Mouse (Mus musculus): ENCODE data around the gene Gm26620. TPM values are rescaled to one million over a fixed set of nuclear protein-coding genes. Genes with fewer than 3 reads are reported as not detected.

The Gm26620 gene
- under 1 TPM in 1 of 3 experiments, not detected in 2; 0.53 TPM for polyA plus RNA-seq (2017; shearing (Covaris generic))

DNA sequence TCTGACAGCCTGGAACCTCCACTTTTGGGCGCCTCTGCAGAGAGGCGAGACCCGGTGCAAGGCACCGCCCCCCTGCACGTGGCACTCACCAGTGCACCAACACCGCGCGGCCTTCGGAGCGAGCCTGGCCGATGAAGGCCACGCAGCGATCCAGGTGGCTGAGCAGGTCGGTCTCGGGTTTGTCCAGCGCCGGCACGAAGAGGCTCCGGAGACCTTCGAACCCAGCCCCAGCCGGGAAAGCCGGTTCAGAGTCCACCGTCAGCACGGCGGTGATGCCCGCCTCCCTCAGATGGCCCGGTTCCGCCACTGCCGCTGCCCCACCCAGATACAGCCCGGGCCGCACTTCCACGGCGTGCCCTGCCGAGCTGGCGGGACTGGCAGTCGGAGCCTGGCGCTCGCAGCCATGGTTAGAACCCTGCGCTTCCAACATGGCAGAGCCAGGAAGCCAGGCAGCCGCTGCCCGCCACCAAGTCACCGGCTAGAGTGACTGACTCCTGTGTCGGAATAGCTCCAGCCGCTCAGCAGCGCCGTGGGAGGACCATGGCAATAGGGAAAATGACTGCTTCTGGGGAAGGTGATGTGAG lies at the start of gene Gm26620, which contains the start of gene Dusp12:
TSS of gene Gm26620 (plus strand) at position 88 of the 584 bp plus-strand sequence.
TSS of gene Dusp12 (minus strand) at position 563 of the 584 bp plus-strand sequence.
- ATAC-seq: peak; percentile 97

DNA sequence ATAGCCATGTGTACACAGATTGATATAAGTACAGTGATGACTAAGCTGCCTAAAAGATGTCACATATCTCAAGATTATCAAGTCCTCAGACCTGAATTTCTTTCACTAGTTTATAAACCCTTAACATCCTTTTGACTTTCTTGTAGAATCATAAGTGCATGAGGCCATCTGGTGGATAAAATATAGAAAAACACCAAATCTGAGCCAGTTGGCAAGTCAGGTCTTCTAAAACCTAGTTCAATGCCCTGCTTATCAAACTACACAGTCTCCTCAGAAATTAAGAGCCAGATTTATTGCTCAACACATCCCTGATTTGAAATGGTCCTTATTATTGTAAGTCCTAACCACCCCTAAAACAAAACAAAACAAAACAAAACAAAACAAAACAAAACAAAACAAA lies 45.2 kb upstream of the Gm26620 start:
- peak; percentile 48 for ATAC-seq

DNA sequence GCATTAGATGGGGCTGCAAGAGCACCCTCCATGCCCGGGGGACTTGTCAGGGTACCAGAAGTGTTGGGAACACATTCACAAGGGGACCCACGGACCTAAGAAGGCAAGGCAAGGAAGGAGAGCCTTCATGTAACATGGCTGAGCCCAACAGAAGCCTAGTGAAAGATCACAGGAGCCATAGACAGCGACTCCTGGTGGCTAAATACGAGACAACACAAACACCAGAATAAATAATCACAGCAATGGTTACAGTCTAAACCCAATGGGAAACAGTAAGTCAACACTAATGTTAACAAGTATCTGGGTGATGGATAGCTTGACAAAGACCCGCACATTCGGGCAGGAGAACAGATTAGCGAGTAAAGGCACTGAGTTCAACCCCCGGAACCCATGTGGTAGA lies 40.5 kb upstream of the Gm26620 start:
- peak; percentile 76 for ATAC-seq

DNA sequence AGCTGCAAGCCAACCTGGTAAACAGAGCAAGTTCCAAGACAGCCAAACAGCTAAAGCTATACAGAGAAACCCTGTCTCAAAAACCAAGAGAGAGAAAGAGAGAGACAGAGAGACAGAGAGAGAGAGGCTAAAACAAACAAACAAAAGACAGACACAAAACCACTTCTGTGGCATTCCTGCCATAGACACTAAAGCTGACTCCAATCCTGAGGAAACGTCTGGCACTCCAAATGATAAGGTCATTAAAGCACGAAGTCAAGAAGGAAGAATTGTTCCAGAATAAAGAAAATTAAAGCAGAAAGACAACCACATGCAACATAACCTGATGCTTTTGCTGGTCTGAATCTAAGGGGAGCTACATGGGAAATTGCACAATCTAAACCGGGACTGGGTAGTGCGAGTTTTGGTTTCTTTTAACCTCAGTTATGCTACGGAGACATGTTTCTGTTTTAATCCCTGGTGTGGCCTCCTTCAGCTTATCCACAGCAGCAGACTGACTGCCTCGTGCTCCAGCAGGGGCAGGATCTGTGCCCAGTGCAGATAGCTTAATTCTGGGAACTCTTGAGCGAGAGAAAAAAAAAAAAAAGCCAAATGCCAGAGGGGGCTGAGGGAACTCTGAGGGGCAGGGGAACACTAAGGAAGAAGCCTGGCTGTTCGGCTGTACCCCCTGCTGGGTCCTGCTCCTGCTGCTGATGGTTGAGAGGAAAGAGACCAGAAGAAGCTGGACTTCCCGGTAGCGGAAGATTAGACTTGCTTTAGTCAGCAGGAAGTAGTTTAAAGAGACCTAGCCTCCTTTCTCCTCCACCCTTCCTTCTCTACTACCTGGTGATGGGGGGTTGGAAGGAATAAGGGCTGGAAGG lies 39.2 kb upstream of the Gm26620 start:
- no peak for ATAC-seq

DNA sequence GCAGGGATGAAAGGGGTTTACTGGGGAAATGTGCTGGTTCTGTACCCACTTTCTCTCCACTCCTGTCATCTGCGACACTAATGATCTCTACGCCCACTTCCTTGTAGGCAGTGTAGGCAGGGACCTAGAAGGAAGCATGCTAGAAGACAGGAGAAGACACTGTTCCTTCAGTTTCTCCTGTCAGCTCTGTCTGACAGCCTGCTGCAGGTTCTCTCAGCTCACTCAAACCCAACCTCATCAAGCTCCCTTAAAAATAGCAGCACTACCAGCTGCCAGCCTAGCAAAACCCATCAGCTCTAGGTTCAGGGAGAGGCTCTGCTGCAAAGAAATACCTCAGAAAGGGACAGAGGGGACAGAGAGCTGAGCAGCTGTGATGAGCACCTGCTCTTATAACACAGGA lies 34.9 kb upstream of the Gm26620 start:
- ATAC-seq: no peak

DNA sequence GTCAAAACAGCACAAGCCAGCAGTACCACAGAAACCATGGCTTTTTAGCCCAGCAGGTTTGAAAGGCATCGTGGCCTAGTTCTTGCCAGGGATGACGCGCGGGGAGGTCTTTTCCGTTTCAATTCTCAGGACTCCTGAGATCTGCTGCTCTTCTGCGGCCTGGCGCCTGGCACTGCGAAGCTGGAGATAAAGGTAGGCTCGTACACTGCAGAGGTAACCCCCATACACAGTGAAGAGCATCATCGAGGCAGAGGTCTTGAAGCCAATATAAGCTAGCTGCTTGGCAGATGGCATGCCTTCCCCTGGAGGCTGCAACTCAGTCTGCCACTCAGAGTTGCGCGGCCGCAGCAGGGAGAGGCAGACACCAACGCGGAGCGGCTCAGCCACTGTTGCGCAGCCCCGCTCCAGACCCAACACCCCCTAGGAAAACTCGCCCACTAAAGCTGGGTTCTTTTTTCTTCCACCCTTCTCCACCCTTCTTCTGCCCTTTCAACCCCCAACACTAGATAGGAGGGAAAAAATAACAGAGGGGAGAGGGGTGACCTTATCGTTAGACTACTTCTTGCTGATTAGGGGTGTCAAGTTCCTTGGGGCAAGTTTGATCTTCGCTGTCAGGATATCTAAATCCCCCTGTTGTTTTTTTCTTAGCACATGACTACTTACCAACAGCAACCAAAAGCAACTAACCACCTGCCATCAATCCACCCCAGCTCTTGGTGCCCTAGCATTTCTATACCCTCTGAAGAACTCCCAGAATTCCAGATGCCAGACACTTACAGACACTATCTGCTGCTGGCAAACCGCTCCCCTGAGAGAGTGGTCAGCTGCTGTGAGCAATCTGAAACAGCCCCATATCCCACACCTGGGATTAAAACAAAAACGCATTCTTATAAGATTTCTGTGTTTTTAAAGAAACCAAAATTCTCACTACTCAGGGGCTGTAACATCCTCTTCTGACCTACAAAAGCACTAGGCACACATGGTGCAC lies 33.9 kb upstream of the Gm26620 start:
- ATAC-seq: no peak

DNA sequence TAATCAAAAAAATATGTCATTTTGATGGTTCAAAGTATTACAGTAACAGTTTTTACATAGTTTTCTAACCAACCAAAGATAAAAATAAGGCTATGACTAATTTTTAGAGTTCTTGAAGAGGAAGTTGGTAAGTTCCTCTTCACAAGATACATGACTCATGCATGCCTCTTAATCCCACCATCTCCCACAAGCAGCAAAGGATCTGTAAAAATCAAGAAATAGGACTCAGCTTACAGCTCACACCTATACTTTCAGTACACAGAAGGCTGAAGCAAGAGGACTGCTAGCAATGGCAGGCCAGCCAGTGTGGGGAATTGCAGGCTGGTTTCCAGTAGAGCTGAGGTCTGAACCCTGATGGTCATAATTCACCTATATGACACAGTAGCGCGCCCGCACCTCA lies 31.3 kb upstream of the Gm26620 start:
- peak; percentile 77 for ATAC-seq

DNA sequence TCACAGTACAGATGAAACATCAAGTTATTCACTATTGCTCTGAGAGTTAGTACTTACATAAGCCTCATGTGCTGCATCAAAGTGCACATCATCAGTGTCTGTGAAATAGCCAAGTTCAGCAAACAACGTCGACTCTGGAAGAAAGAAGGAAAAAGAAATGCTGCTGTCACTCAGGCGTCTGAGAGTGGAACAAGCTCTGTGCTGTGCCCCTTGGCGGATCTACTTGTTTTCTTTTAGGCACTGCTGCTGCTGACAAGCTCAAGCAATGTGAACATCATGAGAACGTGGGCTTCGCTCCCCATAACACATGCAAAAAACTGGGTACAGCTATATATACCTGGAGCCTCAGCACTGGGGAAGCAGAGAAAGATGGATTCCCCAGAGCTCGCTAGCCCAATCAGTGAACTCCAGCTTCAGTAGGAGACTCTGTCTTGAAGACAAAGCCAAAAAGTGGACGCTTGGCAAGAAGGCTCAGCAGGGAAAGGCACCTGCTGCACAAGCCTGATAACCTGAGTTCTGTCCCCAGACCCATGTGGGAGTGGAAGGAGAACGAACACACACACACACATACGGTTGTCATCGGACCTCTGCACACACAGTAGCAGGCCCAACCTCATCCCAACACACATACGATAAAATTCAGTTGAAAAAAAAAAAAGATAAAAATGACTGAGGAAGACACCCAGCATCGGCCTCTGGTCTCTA lies 29.7 kb upstream of the Gm26620 start:
- ATAC-seq: no peak

DNA sequence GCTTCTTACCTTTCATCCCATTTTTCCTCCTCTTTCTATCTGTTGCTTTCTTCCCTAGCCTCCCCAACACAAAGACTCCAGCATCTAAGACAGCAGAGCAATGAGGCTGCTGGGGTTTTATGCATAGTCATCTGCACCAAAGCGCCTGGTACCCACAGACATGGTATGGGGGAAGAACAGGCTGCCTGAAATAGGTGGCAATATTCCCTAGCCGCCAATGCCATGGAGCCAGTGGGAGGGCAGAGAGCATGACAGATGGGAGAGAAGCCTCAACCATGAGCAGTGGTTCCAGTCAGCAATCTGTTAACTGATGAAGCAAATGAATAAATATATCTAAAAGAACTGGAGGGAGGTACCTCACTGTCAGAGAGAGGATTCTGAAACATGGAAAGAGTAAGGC lies 27.5 kb upstream of the Gm26620 start:
- no peak for ATAC-seq

DNA sequence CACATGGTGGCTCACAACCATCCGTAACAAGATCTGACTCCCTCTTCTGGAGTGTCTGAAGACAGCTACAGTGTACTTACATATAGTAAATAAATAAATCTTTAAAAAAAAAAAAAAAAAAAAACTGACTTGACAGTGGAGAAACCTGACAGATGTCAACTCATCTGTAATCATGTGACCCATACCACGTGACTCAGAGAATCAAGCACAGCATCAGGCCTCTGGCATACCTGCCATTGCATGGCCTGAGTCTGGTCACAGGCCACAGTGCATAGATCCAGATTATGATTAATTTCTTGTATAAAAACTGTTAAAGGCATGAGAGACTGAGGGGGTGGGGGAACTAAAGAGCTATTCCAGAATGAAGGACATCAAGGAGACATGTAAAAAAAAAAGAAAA lies 26.0 kb upstream of the Gm26620 start:
- no peak for ATAC-seq

DNA sequence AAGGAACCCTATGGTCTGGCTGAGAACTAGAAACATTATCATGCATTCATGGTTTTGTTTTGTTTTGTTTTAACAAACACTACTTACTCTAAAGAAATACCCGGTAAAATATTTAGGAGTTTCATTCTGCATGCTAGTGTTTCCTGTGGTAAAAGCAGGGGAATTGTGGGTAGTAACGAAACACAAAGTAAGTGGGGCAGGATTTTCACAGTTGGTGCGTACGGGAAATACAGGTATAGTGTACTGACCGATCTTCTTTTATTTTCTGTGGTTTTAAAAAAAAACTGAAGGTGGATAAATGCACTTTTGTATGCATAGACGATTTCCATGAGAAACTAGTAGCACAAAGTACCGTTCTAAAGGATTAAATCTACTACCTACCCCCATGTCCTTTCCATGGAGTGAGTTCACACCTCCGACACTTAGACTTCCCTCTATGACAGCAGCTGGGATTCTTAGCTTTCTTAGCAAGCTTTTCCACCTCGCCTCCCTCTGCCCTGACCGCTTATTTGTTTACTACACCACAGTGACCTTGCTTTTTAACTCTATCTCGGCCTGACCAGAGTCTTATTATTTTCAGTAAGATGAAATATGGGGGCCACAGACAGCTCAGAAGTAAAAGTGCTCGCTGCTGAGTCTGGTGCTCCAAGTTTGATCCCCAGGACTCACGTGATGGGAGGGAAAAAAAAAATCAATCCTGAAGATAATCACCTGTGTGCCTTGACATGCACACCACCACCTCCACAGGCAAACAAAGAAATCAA lies 23.0 kb upstream of the Gm26620 start:
- ATAC-seq: peak; percentile 59

DNA sequence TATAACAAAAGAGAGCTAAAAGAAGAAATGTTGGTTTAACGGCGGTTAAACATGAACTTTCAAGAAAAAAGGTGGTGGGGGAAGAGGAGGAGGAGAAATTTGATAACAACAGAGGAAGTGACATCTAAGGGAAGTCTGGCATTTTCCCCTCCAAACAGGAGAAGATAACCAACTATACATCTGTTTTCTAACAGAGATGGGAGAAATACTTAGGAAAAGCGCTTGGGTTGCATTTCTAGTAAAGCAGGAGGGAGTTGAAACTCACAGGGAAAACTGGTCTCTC lies 22.5 kb upstream of the Gm26620 start:
- ATAC-seq: no peak

DNA sequence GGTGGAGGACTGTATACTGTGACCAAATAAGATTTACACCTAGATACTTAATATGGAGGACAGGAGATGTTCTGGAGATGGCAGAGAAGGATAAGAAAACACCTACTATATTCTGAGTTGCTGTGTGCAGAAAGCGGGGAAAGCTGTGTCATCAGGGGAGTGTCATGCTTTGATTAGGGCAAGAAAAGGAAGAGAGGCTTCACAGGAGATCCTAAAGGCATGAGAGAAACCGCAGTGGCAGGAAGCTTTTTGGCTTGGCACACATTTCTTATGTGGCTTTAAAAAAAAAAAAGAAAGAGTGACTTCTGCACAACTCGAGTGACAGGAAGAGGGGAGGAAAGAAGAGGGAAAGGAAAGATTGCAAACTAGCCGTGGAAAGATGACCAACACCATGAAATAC lies 21.8 kb upstream of the Gm26620 start:
- ATAC-seq: peak; percentile 64

DNA sequence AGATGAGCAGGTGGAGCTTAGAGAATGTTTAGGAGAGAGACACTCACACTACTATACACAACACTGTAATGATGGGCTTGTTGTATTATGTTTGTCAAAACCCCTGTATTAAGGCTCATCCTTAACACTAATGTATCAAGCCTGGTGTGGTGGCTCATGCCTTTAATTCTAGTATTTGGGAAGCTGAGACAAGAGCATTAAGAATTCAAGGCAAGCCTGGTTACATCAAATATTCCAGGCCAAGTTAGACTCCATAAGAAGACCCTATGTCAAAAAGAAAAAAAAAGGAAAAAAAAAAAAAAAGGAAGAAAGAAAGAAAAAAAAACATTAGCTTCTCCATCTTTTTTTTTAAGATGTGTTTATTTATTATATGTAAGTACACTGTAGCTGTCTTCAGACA lies 20.6 kb upstream of the Gm26620 start:
- ATAC-seq: no peak

DNA sequence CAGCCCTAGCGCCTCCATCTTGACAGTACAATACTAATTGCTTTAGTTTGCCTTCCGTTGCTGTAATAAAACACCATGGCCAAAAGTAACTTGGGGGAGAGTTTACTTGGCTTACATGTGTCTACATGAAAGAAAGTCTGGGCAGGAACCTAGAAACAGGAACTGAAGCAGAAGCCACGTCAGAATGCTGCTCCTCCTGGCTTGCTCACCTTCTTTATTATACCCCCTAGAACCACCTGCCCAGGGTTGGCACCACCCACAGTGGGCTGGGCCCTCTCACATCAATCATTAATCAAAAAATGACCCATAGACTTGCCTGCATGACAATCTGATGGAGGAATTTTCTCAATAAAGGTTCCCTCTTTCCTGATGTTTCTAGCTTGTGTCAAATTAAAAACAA lies 20.1 kb upstream of the Gm26620 start:
- no peak for ATAC-seq

DNA sequence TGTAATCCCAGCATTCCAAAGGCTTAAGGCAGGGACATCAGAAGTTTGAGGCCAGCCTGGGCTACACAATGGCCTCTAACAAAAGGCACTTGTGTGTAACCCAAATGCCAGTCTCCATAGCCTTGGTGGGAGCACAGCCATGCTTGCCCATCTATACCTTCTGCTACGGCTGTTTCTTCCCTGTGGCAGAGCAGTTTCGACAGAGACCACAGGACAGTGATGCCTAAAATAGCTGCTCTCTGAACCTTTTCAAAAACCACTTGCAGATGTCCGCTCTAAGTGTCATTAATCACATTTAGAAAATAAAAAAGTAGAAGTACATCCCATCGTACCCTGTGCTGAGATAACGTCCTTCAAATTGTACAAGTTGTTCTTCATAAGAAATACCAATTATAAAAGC lies 19.5 kb upstream of the Gm26620 start:
- no peak for ATAC-seq

DNA sequence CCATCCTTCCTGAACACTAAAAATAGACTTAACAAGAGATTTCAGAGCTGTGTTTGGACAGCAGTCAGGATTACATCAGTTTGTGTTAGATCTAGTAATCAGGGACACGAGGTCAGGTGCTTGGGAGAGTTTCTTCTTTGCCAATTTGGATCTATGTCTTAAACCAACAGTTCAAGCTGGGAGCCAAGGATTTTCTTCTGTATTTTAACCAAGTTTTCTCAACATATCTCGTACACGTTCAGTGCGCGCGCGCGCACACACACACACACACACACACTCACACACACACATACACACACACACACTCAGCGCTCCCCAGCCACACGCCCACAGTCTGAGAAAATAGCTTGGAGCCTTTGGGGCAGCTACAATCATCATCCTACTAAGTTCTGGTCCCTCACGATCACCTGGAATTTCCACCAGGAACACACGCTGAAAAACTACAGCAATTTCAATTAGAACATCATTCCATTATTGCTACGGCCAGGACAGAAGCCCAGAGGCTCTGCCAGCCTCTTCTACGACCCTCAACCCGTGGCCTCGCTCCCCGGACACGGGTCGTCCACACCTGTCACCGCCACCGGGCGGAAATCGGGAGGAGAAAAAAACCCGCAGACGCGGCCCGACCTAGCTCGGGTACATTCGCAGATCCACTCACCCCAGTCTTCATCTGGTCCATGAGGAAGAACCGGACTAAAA lies 17.7 kb upstream of the Gm26620 start:
- ATAC-seq: no peak

DNA sequence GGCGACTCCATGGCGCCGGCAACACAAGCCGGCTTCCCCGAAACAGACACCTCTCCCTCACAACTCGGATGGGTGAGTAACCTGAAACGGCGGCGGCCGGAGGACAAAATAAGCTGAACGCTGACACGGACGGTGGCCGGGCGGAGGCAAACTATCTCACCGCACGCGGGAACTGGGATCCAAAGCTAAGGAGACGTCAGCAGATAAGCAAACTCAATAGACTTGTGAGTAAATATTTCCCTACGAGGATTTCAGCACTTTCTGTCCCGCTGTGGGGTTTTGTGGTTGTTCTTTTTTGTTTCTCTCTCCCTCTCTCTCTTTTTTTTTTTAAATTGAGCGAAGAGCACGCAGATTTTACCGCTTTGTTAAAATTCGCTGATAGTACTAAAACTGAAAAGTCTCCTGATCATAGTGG lies 17.2 kb upstream of the Gm26620 start, which contains the start of gene Atf6:
TSS of gene Atf6 (minus strand) at position 81 of the 415 bp plus-strand sequence.
- ATAC-seq: peak; percentile 53

DNA sequence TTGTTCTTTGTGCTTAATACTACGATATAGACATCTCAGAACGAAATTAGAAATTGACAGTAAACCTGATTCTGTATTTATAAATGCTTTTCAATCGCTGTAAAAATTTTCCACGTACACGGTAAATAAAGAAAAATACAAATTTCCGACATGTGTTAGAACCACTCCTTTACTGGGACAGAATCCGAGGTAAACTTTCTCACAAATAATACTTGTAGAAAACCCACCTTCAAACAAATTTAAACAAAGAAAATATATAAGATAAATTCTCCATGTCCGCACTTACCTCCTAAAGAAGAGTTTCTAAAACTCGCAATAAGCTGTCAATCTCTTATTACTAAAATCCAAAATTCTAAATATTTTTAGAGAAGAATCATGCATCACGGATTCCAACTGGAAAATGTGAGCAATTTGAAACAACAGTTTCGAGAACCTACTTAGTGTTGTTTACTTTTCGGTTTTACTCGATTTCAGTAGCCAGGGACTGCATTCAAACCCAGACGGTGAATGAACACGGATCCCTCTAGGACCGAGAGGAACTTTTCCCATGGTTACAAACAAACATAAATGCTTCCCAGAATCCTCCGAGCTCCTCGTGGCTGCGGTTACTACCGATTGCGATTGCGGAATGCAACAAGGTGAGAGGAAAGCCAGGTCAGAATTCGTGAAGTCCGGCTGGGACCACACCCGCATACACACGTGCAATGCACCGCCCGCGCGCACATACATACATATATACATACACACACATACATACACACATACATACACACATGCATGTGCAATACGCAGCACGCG lies 16.6 kb upstream of the Gm26620 start:
- ATAC-seq: peak; percentile 42

DNA sequence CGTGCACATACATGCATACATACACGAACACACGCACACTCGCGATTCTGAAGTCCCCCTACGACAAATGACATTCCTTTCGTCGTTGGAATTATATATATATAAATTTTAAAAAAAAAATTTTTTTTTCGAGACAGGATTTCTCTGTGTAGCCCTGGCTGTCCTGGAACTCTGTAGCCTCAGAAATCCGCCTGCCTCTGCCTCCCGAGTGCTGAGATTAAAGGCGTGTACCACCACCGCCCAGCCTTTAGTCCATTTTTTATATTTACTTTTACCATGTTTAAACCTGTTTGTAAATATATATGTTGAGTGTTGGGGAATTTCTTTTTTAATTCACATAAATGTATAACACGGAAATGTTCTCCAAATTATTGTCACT lies 16.0 kb upstream of the Gm26620 start:
- no peak for ATAC-seq

Data from inflammation-experienced regulatory T-cells, adult 6 months (primary cell).